Mouse (Mus musculus) liver, adult 2 months (tissue): ENCODE results near the gene Ptpra. TPM values are rescaled to one million over a fixed set of nuclear protein-coding genes. Genes with fewer than 3 reads are reported as not detected.

Experiments used
- DNase-seq: peaks from one replicate; pipeline ENCODE4 v3.0.0-alpha.2; 2011; ENCODE audit warnings: low read depth, low spot score; ENCODE audit errors: extremely low read depth
- H3K27ac ChIP-seq: fragments of 200-500 bp; replicated peaks from 2 replicates; pipeline ENCODE4 v1.5.1; 2012; ENCODE audit warnings: low read depth, mild to moderate bottlenecking, control low read depth, inconsistent platforms, low read length; ENCODE audit not compliant: insufficient read depth
- H3K27me3 ChIP-seq: fragments of 200-500 bp; 2 replicates; pipeline ENCODE4 v1.6.1; 2012; ENCODE audit warnings: mild to moderate bottlenecking, moderate library complexity, low read length, inconsistent platforms; ENCODE audit not compliant: control insufficient read depth, insufficient read depth
- H3K36me3 ChIP-seq: fragments of 200-500 bp; 2 replicates; pipeline ENCODE4 v1.6.1; 2012; ENCODE audit warnings: low read length, inconsistent platforms; ENCODE audit not compliant: control insufficient read depth, insufficient read depth
- H3K4me1 ChIP-seq: fragments of 200-500 bp; 2 replicates; pipeline ENCODE4 v1.6.1; 2011; ENCODE audit warnings: low read length; ENCODE audit not compliant: control insufficient read depth, insufficient read depth
- H3K4me3 ChIP-seq: fragments of 200-500 bp; 2 replicates; pipeline ENCODE4 v1.5.1; 2011; ENCODE audit warnings: low read depth, mild to moderate bottlenecking, control low read depth, low read length, moderate library complexity; ENCODE audit not compliant: insufficient read depth
- H3K79me2 ChIP-seq: fragments of 200-500 bp; 2 replicates; pipeline ENCODE4 v1.6.1; 2012; ENCODE audit warnings: inconsistent platforms, mild to moderate bottlenecking, low read length, moderate library complexity; ENCODE audit not compliant: control insufficient read depth, insufficient read depth
- H3K9ac ChIP-seq: fragments of 200-500 bp; 2 replicates; pipeline ENCODE4 v1.6.1; 2012; ENCODE audit warnings: low read depth, mild to moderate bottlenecking, control low read depth, inconsistent platforms, low read length
- CTCF ChIP-seq: fragments of 200-500 bp; IDR thresholded peaks from 2 replicates; pipeline ENCODE4 v1.5.1; 2011; ENCODE audit warnings: low read depth, low read length, control low read depth
- POLR2A ChIP-seq: fragments of 200-500 bp; IDR thresholded peaks from 2 replicates; pipeline ENCODE4 v1.6.1; 2011; ENCODE audit warnings: low read length, control low read depth; ENCODE audit not compliant: insufficient read depth; ENCODE audit errors: extremely low read depth
- WGBS: fragments of 180-500 bp; shearing (Covaris S2); methylation state at CpG from one replicate; pipeline ENCODE4 v1.1.7; 2018; 5-methylcytosine and 5-hydroxymethylcytosine counted together
- polyA plus RNA-seq: library from polyadenylated mRNA; depleted of rRNA; stranded (reverse); fragments of >200 nt; gene quantifications from 2 replicates; pipeline ENCODE4 v1.2.3, GENCODE M21; 2012
- total RNA-seq: library from RNA; depleted of rRNA; stranded (reverse); fragments of >200 nt; gene quantifications from 2 replicates; pipeline ENCODE4 v1.2.3, GENCODE M21; 2014

Gene Ptpra
- total and polyA plus RNA-seq, 2 experiments = 23.9 to 24.8 TPM

GRCm38 (mm10) chr2:130577632-130578031 lies 127.6 kb downstream of the Ptpra start:
- Histone ChIP-seq H3K79me2 (no peaks in the 10 kb centered on the region), H3K9ac (0 out of 2 replicates have a peak overlapping the region, but pooled peaks have one; percentile 48), H3K4me1 (peaks cover 6% of the 10 kb centered on the region), H3K4me3 (no peak overlapping the region), H3K36me3 (no peaks in the 10 kb centered on the region), H3K27ac (no peak overlapping the region), H3K27me3 (peaks cover 13% of the 10 kb centered on the region)
- DNase-seq = peak; percentile 91
- WGBS = 2% methylated on average over 12 of the region's 12 CpGs
- TF ChIP-seq CTCF (no peak), POLR2A (0 out of 2 replicates have a peak, but pooled peaks have one; percentile 18)

DNA sequence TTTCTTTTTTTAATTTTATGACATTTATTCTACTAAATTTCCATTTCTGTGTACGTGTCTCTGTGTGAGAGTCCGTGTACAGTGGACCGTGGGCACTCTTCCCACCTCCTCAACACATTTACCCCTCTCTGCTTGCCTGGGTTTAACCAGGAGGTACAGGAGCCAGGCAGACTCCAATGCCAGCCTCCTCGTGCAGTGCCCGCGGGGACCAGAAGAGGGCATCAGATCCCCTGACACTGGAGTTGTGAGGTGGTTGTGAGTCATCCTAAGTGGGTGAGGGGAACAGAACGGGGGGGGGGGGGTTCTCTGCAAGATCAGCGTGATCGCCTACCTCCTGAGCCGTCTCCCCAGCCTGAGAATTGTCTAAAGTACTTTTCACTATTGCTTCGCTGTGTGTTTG lies 128.1 kb downstream of the Ptpra start:
- H3K27ac ChIP-seq = no peak overlapping the region
- 11% methylated on average over 11 of the region's 11 CpGs for WGBS
- H3K79me2 ChIP-seq = no peaks in the 10 kb centered on the region
- no peak overlapping the region for H3K4me3 ChIP-seq
- H3K9ac ChIP-seq = no peak overlapping the region
- DNase-seq = peak; percentile 52
- H3K27me3 ChIP-seq = peaks cover 13% of the 10 kb centered on the region
- H3K36me3 ChIP-seq = no peaks in the 10 kb centered on the region
- peaks cover 6% of the 10 kb centered on the region for H3K4me1 ChIP-seq
- TF ChIP-seq CTCF = peak; percentile 85
- no peak for TF ChIP-seq POLR2A

DNA sequence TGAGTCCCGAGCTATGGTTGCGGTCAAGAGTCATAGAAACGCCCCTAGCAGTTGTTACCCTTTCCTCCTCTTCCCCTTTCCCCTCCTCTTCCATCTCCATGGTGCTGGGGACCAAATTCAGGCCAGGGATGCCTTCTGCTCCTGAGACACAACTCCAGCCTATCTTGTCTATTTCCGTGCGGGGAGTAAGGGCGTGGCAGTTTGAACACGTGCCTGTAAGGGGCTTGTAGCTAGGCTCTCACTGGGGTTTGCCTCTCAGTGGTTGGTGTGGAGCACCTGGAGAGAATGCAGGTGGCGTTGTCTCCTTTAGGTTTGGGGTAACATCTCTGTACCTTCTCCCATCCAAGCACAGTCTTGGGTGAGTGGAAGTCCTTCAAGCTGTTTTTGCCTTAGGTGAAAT lies 129.7 kb downstream of the Ptpra start:
- 17% methylated on average over 8 of the region's 8 CpGs for WGBS
- DNase-seq = no peak

GRCm38 (mm10) chr2:130581201-130581600 lies 131.1 kb downstream of the Ptpra start:
- H3K4me1 ChIP-seq = peaks cover 6% of the 10 kb centered on the region
- H3K4me3 ChIP-seq = no peak overlapping the region
- no peak overlapping the region for H3K9ac ChIP-seq
- no peak for DNase-seq
- WGBS = 10% methylated on average over 16 of the region's 16 CpGs
- H3K79me2 ChIP-seq = no peaks in the 10 kb centered on the region
- no peak overlapping the region for H3K27ac ChIP-seq
- peaks cover 13% of the 10 kb centered on the region for H3K27me3 ChIP-seq
- no peaks in the 10 kb centered on the region for H3K36me3 ChIP-seq
- TF ChIP-seq POLR2A (no peak), CTCF (no peak)

More for the DNA sequence above, 129.7 kb downstream of the Ptpra start:
- no peak for TF ChIP-seq CTCF
- TF ChIP-seq POLR2A = no peak
- no peak overlapping the region for H3K4me3 ChIP-seq
- no peak overlapping the region for H3K9ac ChIP-seq
- H3K36me3 ChIP-seq = no peaks in the 10 kb centered on the region
- no peak overlapping the region for H3K27ac ChIP-seq
- H3K79me2 ChIP-seq = no peaks in the 10 kb centered on the region
- H3K4me1 ChIP-seq = peaks cover 6% of the 10 kb centered on the region
- peaks cover 13% of the 10 kb centered on the region for H3K27me3 ChIP-seq

GRCm38 (mm10) chr2:130582552-130582951 lies 132.5 kb downstream of the Ptpra start, which contains the start of gene Avp:
Gene Avp, minus strand, starts transcription at chr2:130582554.
- Histone ChIP-seq H3K27ac (no peak within 1 kb of the TSS), H3K36me3 (no peaks in the 10 kb centered on the region), H3K27me3 (peaks cover 11% of the 10 kb centered on the region), H3K79me2 (no peaks in the 10 kb centered on the region), H3K4me3 (no peak within 1 kb of the TSS), H3K4me1 (peaks cover 1% of the 10 kb centered on the region), H3K9ac (no peak within 1 kb of the TSS)
- WGBS = 60% methylated on average over 10 of the region's 10 CpGs
- no peak for TF ChIP-seq POLR2A
- TF ChIP-seq CTCF = no peak
- no peak for DNase-seq

GRCm38 (mm10) chr2:130583902-130584560 lies 134.0 kb downstream of the Ptpra start:
- Histone ChIP-seq H3K9ac (no peak overlapping the region), H3K27me3 (peaks cover 9% of the 10 kb centered on the region), H3K27ac (no peak overlapping the region), H3K4me1 (no peaks in the 10 kb centered on the region; the same call in 1 of the 2 replicates), H3K79me2 (no peaks in the 10 kb centered on the region), H3K4me3 (no peak overlapping the region), H3K36me3 (no peaks in the 10 kb centered on the region)
- WGBS = 90% methylated on average over 10 of the region's 10 CpGs
- TF ChIP-seq CTCF = no peak
- TF ChIP-seq POLR2A = no peak
- DNase-seq = no peak
